Mouse (Mus musculus): ENCODE data around the gene Cntrl. TPM values are rescaled to one million over a fixed set of nuclear protein-coding genes. Genes with fewer than 3 reads are reported as not detected.

The Cntrl gene
- polyA plus RNA-seq, 1 experiment from 2014 or later, result 21.3 TPM

DNA sequence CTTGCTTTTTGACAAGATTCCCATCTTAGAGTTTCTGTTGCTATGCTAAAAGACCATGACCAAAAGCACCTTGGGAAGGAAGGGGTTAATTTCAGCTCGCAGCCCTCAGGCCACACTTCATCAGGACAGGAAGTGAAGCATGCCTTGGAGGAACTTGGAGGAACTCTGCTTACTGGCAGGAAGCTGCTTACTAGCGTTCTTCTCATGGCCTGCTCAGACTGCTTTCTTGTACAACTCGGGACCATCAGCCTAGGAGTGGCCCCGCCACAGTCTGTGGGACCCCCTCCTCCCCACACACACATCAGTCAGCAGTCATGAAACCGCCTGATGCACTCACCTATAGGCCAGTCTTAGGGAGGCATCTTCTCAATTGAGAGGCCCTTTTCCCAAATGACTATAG lies 64.8 kb downstream of the Cntrl start:
- ATAC-seq (replicated peaks; ENCODE audit: extremely low read depth, insufficient read depth, low FRiP score), result no peak
- Histone ChIP-seq H3K4me2 (ENCODE audit: low read depth, low read length) (no peak overlapping the region), H3K9ac (ENCODE audit: low read length) (no peak overlapping the region), H3K4me3 (ENCODE audit: low read length) (no peak overlapping the region), H3K36me3 (ENCODE audit: control insufficient read depth, insufficient read depth) (peaks cover 59% of the 10 kb centered on the region), H3K27me3 (ENCODE audit: control insufficient read depth, insufficient read depth, low read length) (no peaks in the 10 kb centered on the region), H3K27ac (ENCODE audit: low read length) (peak overlapping the region; percentile 39; the same call in 1 of the 2 replicates), H3K9me3 (replicated peaks; ENCODE audit: control insufficient read depth, low read length) (no peaks in the 10 kb centered on the region), H3K4me1 (ENCODE audit: control insufficient read depth, insufficient read depth, low read length) (peaks cover 13% of the 10 kb centered on the region)
- 32% methylated on average over 5 of the region's 5 CpGs for WGBS

DNA sequence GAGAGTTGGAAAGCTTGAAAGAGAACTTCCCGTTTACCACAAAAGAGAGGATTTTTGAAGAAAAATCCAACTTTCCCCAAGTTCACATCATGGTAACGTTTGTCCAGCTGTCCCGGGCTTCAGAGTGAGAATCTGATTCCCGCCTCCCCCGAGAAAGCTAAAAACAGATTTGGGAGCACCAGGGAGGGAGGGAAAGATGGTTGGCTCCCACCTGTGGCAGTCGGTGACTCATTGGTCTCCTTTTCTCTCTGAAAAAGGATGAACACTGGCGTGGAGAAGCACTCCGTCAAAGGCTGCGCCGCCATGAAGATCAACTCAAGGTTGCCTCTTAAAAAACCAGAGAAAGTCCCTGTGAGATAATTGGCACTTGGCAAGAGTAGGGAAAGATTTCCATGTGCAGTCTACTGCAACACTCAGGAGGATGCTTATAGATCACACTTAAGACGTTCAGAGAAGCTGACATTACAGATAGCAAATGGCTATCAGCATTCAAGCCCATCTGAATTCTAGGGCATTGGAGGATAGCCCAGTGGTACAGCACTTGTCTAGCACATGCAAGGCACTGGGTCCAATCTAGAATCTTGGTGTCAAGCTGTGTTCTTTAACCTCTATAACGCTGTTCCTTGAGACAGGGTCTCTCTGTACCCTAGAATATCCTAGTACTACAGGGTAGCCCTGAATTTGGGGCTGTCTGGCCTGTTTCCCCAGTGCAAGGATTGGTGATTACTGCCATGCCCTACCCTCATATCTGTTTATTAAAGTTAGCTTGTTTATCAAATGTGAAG lies 66.2 kb downstream of the Cntrl start:
- Histone ChIP-seq H3K9me3 (replicated peaks; ENCODE audit: control insufficient read depth, low read length) (no peaks in the 10 kb centered on the region), H3K4me3 (ENCODE audit: low read length) (no peak overlapping the region), H3K36me3 (ENCODE audit: control insufficient read depth, insufficient read depth) (peaks cover 61% of the 10 kb centered on the region), H3K4me2 (ENCODE audit: low read depth, low read length) (no peak overlapping the region), H3K27ac (ENCODE audit: low read length) (no peak overlapping the region), H3K9ac (ENCODE audit: low read length) (no peak overlapping the region), H3K27me3 (ENCODE audit: control insufficient read depth, insufficient read depth, low read length) (no peaks in the 10 kb centered on the region), H3K4me1 (ENCODE audit: control insufficient read depth, insufficient read depth, low read length) (peaks cover 13% of the 10 kb centered on the region)
- WGBS, result 86% methylated on average over 12 of the region's 12 CpGs
- no peak for ATAC-seq (replicated peaks; ENCODE audit: extremely low read depth, insufficient read depth, low FRiP score)

DNA sequence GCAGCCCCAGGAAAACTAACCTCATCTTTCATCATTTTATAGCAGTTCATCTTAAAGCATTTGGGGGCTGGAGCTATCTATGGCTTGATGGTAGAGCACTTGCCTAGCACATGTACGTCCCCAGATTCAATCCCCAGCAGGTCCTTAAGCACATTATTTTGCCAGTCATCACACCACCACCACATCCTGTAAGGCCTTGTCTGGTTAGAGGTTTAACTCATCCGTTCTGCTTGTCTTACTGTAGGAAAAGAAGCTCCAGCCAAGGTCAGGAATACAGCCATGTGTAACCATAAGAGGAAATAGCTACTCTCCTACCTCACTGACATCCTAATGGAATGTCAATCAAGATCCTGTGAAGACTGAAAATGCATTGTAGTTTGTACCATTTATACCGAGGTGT lies 68.9 kb downstream of the Cntrl start:
- peaks cover 58% of the 10 kb centered on the region for H3K36me3 ChIP-seq (ENCODE audit: control insufficient read depth, insufficient read depth)
- 73% methylated on average over 3 of the region's 3 CpGs for whole genome bisulfite sequencing
- H3K4me2 ChIP-seq (ENCODE audit: low read depth, low read length), result no peak overlapping the region
- no peak for ATAC-seq (replicated peaks; ENCODE audit: extremely low read depth, insufficient read depth, low FRiP score)
- H3K9ac ChIP-seq (ENCODE audit: low read length), result no peak overlapping the region
- no peaks in the 10 kb centered on the region for H3K27me3 ChIP-seq (ENCODE audit: control insufficient read depth, insufficient read depth, low read length)
- no peak overlapping the region for H3K4me3 ChIP-seq (ENCODE audit: low read length)
- H3K4me1 ChIP-seq (ENCODE audit: control insufficient read depth, insufficient read depth, low read length), result peaks cover 8% of the 10 kb centered on the region
- no peak overlapping the region for H3K27ac ChIP-seq (ENCODE audit: low read length)
- H3K9me3 ChIP-seq (replicated peaks; ENCODE audit: control insufficient read depth, low read length), result no peaks in the 10 kb centered on the region

DNA sequence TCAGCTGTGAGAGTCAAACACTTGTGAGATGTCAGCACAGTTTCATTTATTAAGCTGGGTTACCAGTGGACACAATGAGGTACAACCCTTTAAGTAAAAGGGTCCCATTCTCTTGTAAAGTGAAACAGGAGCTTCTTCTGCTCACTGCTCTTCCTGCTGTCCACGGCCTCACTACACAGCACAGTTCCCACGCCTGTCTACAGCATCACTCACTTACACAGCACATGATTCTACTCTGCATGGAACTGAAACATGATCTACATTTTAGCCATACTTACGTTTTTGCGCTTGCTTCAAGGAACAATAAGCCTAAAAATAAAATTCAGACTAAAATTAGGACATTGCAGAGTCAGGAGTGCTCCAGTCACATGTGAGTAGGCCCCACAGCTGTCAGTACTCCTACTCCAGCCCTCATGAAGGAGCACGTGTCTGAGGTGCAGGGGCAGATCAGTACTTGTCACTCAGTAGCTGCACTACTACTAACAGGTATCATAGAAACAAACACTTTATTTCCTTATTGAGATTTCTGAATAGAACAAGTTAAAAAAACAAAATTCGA lies 73.9 kb downstream of the Cntrl start:
- Histone ChIP-seq H3K9me3 (replicated peaks; ENCODE audit: control insufficient read depth, low read length) (no peaks in the 10 kb centered on the region), H3K27ac (ENCODE audit: low read length) (peak overlapping the region; percentile 76), H3K4me2 (ENCODE audit: low read depth, low read length) (no peak overlapping the region), H3K9ac (ENCODE audit: low read length) (no peak overlapping the region), H3K36me3 (ENCODE audit: control insufficient read depth, insufficient read depth) (peaks cover 46% of the 10 kb centered on the region), H3K4me3 (ENCODE audit: low read length) (no peak overlapping the region), H3K27me3 (ENCODE audit: control insufficient read depth, insufficient read depth, low read length) (no peaks in the 10 kb centered on the region), H3K4me1 (ENCODE audit: control insufficient read depth, insufficient read depth, low read length) (peaks cover 17% of the 10 kb centered on the region; the same call in 1 of the 2 replicates)
- 55% methylated on average over 6 of the region's 6 CpGs for WGBS
- ATAC-seq (replicated peaks; ENCODE audit: extremely low read depth, insufficient read depth, low FRiP score), result peak; percentile 86

DNA sequence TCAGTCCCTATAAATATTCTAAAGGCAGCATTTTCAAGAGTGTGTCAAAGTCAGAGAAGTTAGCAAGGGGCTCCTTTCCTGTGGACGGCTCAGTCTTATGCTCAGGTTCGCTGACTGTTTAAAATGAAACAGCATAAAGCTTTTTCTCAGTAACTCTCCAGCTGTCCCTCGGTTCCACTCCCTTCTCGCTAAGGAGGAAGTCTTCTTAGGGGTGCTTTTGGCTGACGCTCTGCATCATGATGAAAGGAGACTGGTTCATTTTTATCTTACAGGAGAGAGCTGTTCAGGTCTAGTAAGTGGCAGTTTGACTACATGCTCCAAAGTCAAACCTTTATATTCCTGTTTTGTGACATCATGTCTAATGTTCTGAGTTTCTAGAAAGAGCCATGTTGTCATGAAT lies 79.6 kb downstream of the Cntrl start:
- WGBS, result 83% methylated on average over 5 of the region's 5 CpGs
- no peak for ATAC-seq (replicated peaks; ENCODE audit: extremely low read depth, insufficient read depth, low FRiP score)
- peaks cover 4% of the 10 kb centered on the region; the same call in 1 of the 2 replicates for H3K4me1 ChIP-seq (ENCODE audit: control insufficient read depth, insufficient read depth, low read length)
- no peak overlapping the region for H3K4me2 ChIP-seq (ENCODE audit: low read depth, low read length)
- no peak overlapping the region for H3K4me3 ChIP-seq (ENCODE audit: low read length)
- H3K36me3 ChIP-seq (ENCODE audit: control insufficient read depth, insufficient read depth), result peaks cover 21% of the 10 kb centered on the region
- no peaks in the 10 kb centered on the region for H3K9me3 ChIP-seq (replicated peaks; ENCODE audit: control insufficient read depth, low read length)
- H3K27ac ChIP-seq (ENCODE audit: low read length), result no peak overlapping the region
- no peaks in the 10 kb centered on the region for H3K27me3 ChIP-seq (ENCODE audit: control insufficient read depth, insufficient read depth, low read length)
- no peak overlapping the region for H3K9ac ChIP-seq (ENCODE audit: low read length)

DNA sequence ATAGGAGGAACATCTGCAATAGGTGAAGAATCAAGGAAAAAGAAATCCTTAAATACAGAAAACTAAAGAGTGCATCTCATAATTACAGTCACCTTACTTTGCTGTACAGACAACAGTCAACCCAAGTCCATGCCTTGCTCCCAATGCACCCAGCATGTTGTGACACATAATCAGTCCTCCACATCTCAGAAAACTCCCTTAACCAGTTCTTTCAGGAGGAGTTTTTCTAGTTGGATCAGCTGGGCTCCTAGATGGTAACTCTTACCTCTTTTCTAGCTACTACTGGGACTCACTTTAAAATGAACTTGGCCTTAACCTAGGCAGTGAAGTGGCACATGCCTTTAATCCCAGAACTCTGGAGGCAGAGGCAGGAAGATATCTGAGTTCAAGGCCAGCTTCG lies 84.7 kb downstream of the Cntrl start:
- no peak overlapping the region for H3K4me2 ChIP-seq (ENCODE audit: low read depth, low read length)
- H3K36me3 ChIP-seq (ENCODE audit: control insufficient read depth, insufficient read depth), result peaks cover 11% of the 10 kb centered on the region
- no peaks in the 10 kb centered on the region for H3K9me3 ChIP-seq (replicated peaks; ENCODE audit: control insufficient read depth, low read length)
- peaks cover 14% of the 10 kb centered on the region for H3K4me1 ChIP-seq (ENCODE audit: control insufficient read depth, insufficient read depth, low read length)
- WGBS, result 78% methylated on average over 1 of the region's 1 CpGs
- H3K9ac ChIP-seq (ENCODE audit: low read length), result no peak overlapping the region
- no peak for ATAC-seq (replicated peaks; ENCODE audit: extremely low read depth, insufficient read depth, low FRiP score)
- H3K27ac ChIP-seq (ENCODE audit: low read length), result no peak overlapping the region
- H3K27me3 ChIP-seq (ENCODE audit: control insufficient read depth, insufficient read depth, low read length), result no peaks in the 10 kb centered on the region
- H3K4me3 ChIP-seq (ENCODE audit: low read length), result no peak overlapping the region

DNA sequence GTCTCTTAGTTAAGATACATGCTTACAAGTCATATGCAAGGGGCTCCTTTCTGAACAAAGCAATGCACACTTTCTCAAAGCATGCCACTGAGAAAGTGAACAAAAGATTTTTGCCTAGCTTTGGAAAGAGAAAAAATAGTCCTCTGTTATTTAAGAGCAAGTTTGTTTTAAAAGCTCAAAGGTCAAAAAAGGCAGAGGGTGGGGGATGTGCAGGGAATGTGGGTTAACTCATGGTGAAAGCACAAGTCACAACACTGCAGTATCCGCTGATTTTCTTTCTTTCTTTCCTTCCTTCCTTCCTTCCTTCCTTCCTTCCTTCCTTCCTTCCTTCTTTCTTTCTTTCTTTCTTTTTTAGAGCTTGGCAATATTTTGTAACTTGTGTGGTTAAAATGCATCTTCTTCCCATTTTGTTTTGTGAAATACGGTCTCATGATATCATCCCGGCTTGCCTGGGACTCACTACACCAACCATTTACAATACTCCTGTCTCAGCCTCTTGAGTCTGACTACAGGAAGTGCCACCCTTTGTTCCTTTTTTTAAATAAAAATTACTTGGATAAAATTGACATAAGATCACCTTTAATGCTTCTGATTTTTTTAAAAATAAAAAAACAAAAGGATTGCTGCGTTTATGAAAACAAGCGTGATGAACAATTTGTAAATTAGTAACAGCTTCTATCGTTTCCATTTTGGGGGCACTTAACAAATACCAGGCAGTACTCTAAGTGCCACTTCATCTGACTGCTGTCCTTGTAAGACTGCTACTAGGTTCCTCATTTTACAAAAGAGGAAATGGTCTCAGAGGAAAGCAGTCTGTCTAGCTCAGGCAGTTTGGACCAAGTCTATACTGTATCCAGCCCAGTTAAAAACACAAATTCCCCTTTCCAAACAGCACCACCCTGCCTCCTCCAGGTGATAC lies 86.6 kb downstream of the Cntrl start:
- Histone ChIP-seq H3K9me3 (replicated peaks; ENCODE audit: control insufficient read depth, low read length) (no peaks in the 10 kb centered on the region), H3K4me1 (ENCODE audit: control insufficient read depth, insufficient read depth, low read length) (peaks cover 18% of the 10 kb centered on the region), H3K27me3 (ENCODE audit: control insufficient read depth, insufficient read depth, low read length) (no peaks in the 10 kb centered on the region), H3K27ac (ENCODE audit: low read length) (no peak overlapping the region; the same call in 1 of the 2 replicates), H3K4me3 (ENCODE audit: low read length) (no peak overlapping the region), H3K36me3 (ENCODE audit: control insufficient read depth, insufficient read depth) (peaks cover 2% of the 10 kb centered on the region; the same call in 1 of the 2 replicates), H3K9ac (ENCODE audit: low read length) (no peak overlapping the region), H3K4me2 (ENCODE audit: low read depth, low read length) (no peak overlapping the region)
- ATAC-seq (replicated peaks; ENCODE audit: extremely low read depth, insufficient read depth, low FRiP score), result no peak
- 53% methylated on average over 6 of the region's 6 CpGs for WGBS

DNA sequence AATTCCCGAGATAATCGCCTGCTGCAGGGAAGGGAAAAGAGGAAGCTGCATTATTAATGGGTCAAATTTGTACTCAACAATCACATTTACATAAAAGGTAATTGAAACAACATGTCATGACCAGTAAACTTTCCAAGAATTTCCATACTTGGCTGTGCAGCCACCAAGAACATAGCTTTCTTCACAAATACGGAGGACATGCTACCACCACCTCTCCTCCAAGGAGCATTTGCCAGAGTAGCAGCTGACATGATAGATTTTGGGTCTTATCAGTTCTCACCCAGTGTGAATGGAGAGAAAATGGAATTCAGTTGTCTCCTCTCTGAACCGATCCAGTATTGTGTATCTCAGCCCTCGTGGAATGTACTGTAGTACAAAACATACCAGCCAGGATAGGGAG lies 90.2 kb downstream of the Cntrl start:
- Histone ChIP-seq H3K9me3 (replicated peaks; ENCODE audit: control insufficient read depth, low read length) (no peaks in the 10 kb centered on the region), H3K4me1 (ENCODE audit: control insufficient read depth, insufficient read depth, low read length) (peaks cover 15% of the 10 kb centered on the region), H3K27me3 (ENCODE audit: control insufficient read depth, insufficient read depth, low read length) (no peaks in the 10 kb centered on the region), H3K36me3 (ENCODE audit: control insufficient read depth, insufficient read depth) (peaks cover 2% of the 10 kb centered on the region; the same call in 1 of the 2 replicates), H3K4me3 (ENCODE audit: low read length) (peak overlapping the region; percentile 98), H3K4me2 (ENCODE audit: low read depth, low read length) (peak overlapping the region; percentile 77), H3K9ac (ENCODE audit: low read length) (peak overlapping the region; percentile 100), H3K27ac (ENCODE audit: low read length) (peak overlapping the region; percentile 96)
- WGBS, result 4% methylated on average over 5 of the region's 5 CpGs
- ATAC-seq (replicated peaks; ENCODE audit: extremely low read depth, insufficient read depth, low FRiP score), result no peak
